Mouse (Mus musculus): ENCODE measurements around the gene Ddx23.

DNA sequence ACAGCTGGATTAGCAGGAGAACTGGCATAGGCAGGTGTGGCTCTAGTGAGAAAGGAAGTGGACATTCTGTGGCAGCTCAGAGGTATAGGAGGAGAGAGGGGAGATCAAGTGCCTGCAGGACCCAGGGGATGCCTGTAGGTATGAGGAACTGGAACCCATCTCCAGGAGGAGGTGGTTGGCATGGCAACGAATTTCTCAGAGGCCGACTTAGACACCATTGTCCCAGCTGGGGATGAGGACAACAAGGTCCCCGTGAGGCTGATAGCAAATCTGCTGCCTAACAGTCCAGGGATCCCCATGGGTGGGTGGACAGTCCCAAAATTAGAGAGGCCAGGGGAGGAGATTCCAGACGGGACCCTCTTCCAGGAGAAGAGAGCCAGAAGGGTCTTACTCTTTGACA lies 29.8 kb downstream of the Ddx23 start:
- TF ChIP-seq GATA1 (IDR thresholded peaks at IDR 0.05; ENCODE audit: borderline replicate concordance, low read length) (no peak), FLI1 (IDR thresholded peaks at IDR 0.05; ENCODE audit: low read length) (no peak)

Measured in megakaryocyte, embryonic 14.5 days (primary cell).